Mouse (Mus musculus): ENCODE results near the gene Adgrb3.
"Not testable (repeated sequence)": the region's sequence is repeated elsewhere in the genome, so short reads cannot be mapped to it uniquely, and the experiment has no call there.

Gene Adgrb3

GRCm38 (mm10) chr1:25510321-25511055 lies 319.0 kb downstream of the Adgrb3 start:
- peak; percentile 4 for DNase-seq (ENCODE audit: low spot score)

DNA sequence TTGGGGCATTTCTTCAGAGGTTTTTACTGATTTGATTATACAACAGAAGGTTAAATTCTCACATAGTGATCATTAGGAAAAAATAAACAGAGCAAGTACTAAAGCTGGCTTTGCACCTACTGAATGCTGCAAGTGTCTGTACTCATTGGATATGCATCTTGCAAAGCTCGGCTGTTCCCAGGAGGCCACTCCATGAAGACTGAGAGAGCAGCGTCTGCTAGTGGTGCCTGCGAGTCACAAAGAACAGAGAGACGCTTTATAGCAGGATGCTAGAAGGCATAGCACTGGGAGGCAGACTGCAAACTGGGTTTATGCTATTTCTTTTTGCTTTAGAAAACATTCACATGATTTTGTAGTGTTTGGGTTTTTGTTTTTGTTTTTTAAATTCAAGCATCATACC lies 325.2 kb downstream of the Adgrb3 start:
- DNase-seq (ENCODE audit: low spot score), result no peak

DNA sequence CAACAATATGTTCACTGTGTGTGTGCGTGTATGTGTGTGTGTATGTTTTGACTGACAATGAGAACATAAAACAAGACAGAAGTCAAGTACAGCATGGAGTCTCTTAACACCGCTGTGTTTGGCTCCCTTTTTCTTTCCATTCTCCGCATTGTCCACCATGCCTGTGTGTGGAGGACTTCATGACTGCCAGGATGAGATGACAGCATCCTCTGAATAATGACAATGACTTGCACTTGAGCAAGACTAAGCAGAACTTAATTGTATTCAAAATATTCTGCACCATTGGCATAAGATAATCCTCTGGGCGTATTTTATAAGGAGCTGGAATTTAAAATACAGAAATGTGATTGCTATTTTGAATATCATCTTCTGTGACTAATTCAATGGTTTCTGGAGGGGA lies 326.0 kb downstream of the Adgrb3 start:
- DNase-seq (ENCODE audit: low spot score), result no peak

- no peak for DNase-seq (ENCODE audit: low spot score)
Observed at GRCm38 (mm10) chr1:25495202-25495914, 334.1 kb downstream of the Adgrb3 start.

DNA sequence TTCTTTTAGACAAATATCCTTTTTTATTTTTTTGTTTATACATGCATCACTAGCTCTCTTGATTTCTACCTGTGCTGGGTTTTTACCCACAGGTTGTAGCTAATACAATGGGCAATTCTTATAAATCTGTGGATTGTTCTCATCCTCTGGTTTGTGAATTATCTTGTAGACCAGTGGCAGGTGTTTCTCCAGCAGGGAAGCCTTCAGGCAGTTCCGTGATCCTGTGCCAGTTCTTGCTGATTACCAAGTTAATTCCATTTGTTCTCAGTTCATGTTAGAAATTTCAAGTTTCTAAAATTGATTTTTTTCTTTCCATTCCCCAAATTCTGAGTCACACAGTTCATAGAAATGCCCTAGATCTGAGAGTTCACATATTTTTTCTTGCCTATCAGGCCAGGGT lies 338.0 kb downstream of the Adgrb3 start:
- DNase-seq (ENCODE audit: low spot score), result no peak

GRCm38 (mm10) chr1:25490174-25490573 lies 339.3 kb downstream of the Adgrb3 start:
- no peak for DNase-seq (ENCODE audit: low spot score)

DNA sequence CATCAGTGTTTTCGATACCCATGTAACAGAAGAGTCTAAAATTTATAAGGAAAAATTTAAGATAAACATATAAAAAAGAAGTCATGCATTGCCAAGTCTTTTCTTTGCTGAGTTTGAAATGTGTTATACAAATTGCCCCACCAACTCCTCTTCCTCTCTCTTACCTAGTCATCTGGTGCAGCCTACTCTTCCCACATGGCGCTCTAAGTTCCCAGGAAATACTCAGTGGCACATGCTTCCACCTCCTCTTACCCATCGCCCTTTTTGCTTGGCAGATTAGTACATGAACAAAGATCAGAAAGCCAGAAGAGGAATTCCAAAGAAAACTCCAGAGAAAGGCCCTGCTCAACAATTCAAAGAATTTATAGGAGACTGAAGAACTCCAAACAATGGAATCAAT lies 353.8 kb downstream of the Adgrb3 start:
- DNase-seq (ENCODE audit: low spot score), result no peak

- DNase-seq (ENCODE audit: low spot score), result no peak
Observed at GRCm38 (mm10) chr1:25474469-25474868, 355.0 kb downstream of the Adgrb3 start.

GRCm38 (mm10) chr1:25471612-25472011 lies 357.9 kb downstream of the Adgrb3 start:
- DNase-seq (ENCODE audit: low spot score), result not testable (repeated sequence)

GRCm38 (mm10) chr1:25462612-25463011 lies 366.9 kb downstream of the Adgrb3 start:
- no peak for DNase-seq (ENCODE audit: low spot score)

- DNase-seq (ENCODE audit: low spot score), result no peak
Observed at GRCm38 (mm10) chr1:25435506-25435905, 394.0 kb downstream of the Adgrb3 start.

DNA sequence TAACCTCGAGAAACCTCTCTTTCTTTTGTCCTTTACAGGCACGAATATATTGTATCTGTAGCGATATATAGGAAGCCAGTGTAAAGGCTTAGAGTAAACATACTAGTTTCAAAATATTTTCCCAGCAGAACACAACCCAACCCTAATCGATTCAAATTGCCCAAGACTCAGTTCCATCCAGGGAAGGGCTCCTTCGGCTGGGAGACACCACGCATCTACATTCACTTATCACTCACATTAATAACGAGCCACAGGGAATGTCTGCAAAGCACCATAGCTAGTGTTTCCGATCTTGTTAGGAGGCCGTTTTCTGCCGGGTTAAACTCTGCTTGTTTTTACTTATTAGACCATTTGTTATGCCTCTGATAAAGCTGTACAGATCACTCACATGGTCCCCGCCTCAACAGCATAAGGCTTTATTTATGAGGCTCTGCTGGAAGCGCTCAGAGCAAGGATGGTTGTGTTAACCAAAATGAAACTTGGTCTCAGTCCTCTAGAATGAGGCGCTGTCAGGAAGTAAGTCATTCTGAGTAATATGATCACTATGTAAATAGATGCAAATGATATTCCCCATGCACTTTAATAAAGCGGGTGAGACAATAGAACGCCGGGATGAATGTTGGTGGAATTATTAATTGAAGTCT lies 399.2 kb downstream of the Adgrb3 start:
- DNase-seq (ENCODE audit: low spot score), result no peak

DNA sequence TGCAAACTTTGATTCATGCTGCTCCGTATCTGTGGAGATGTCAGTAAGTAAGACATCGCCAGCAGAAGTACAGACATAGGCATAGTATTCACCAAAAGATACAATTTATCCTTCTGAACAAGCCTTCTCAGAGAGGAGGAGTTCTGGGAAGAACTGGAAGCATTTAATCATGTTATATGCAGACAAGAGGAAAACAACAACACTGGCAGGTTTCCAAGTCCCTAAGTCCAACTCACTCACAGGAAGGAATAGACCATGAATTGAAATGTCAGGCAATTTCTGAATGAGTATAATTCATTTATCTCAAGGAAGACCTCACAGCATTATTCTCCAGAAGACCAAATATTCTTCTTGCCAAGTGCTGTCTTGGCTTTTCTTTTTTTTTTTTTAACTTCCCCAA lies 408.8 kb downstream of the Adgrb3 start:
- DNase-seq (ENCODE audit: low spot score), result no peak

GRCm38 (mm10) chr1:25419378-25419777 lies 410.1 kb downstream of the Adgrb3 start:
- DNase-seq (ENCODE audit: low spot score), result no peak

DNA sequence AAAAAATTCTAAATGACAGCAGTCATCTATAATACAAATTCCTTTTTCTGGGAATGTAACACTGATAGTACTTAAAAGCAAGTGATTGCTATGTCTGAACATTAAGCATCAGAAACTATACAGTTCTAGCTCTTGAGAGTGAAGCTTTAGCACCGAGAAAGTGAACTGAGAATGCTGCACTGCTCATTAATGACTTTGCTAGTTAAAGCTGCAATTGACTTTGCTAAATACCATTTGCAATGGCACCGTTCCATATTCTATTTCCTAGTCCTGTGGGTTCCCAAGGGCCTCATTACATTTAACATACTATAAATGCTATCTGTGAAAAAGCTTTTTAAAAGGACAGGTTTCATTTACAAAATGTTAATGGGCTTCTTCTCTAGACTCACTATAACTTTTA lies 414.4 kb downstream of the Adgrb3 start:
- DNase-seq (ENCODE audit: low spot score), result no peak

DNA sequence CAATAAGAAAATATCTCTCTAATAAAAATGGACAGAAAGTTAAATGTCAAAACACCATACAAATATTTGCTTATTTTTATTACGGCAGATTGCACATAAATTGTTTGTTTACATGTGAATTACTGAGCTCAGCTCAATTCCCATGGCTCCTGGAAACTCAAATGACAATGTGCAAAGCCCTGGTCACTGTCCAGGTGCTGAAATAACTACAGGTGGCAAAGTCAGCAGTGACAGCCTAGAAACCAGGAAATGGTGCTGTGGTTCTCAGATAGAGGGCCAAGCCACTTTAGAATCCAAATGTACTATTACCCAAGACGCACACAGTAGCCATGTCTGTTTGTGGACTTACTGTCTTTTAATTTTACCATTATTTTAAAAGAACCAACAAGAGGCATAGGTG lies 465.3 kb downstream of the Adgrb3 start:
- no peak for DNase-seq (ENCODE audit: low spot score)

- DNase-seq (ENCODE audit: low spot score), result no peak
Observed at GRCm38 (mm10) chr1:25358554-25358953, 471.0 kb downstream of the Adgrb3 start.

DNA sequence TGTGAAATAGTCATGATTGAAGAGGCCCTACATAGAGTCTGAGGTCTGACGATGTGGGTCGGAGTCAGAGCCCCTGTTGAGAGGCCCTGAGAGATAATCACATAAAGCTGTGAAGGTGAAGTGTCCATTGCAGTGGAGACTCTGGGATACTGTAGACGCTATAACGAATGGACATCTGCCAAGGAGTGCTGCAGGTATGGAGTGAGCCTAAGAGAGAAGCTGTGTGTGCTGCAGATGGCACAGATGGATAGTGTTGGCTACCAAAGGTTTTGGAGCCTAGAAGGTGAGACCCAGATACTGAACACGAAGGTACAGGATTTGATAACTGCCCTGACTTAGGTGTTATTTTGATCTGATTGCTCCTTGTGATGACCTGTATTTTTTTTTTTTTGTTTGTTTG lies 474.0 kb downstream of the Adgrb3 start:
- DNase-seq (ENCODE audit: low spot score), result no peak

DNA sequence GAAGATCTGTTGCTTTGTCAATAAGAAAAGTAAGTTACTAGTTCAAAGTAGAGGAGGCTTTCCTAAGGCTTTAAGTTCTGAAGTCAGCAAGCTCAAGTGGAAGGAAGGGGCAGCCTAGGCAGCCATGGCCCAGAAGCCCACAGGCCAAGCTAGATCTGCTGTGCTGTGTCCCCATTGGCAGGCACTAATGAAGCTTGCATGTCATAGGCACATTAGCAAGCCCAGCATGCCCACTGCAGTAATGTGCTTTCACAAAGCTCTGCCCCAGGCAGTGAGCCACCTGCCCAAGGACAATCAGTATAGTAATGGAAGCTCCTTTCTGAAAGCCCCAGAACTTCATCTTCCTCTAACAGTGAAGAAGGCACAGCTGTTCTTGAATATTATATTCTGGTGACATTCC lies 484.6 kb downstream of the Adgrb3 start:
- DNase-seq (ENCODE audit: low spot score), result no peak

DNA sequence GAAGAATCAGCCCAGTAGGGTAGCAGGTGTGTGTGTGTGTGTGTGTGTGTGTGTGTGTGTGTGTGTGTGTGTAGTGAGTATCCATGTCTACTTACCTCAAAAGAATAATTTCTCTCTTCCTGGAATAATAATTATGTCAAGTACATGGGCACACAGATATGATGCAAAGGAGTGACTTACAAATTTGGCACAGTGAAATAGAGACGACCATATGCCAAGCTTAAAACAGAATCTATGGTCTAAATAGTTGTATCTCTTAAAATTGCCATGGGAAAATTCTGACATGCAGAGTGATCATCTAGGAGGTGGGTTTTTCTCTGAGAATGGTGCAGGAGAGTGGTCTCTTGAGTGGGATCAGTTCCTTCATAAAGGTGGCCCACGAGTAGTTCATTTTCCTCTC lies 504.1 kb downstream of the Adgrb3 start:
- no peak for DNase-seq (ENCODE audit: low spot score)

DNA sequence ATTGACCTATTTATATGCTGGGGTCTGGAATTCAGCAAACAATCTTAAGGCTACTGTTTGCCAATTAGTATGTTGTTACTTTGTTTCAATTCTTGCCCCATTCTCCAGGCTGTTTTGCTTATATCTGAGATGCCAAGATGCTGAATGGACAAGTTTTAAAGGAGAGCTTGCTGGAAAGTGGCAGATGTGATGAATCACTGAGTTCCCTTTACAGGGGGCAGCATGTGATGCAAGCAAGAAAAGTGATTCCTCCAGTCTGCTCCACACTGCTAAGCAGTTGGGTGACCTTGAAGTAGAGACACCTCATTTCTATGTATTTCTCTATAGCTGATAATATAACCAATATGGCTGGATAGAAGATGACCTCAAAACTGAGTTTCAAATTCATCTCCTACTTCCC lies 512.4 kb downstream of the Adgrb3 start:
- DNase-seq (ENCODE audit: low spot score), result no peak

DNA sequence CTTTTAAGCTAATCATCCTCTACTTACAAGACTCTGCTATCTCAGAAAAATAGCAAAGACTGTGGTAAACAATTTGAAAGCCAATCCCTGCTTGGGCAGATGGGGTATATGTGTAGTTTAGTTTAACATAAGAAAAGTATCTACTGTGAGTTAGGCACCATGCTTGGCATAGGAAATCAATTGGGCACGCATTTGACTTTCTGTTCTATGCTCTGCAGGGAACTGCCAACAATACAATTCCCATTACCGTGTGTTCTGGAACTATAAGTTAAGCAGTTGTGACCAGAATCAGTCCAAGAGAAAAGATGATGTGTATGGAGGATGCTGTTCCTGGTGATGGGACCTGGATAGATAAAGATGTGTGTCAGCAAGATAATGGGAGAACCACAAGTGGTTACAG lies 517.2 kb downstream of the Adgrb3 start:
- DNase-seq (ENCODE audit: low spot score), result no peak

GRCm38 (mm10) chr1:25310066-25310465 lies 519.4 kb downstream of the Adgrb3 start:
- no peak for DNase-seq (ENCODE audit: low spot score)
